Mouse (Mus musculus): ENCODE data around the gene Mfng. TPM values are rescaled to one million over a fixed set of nuclear protein-coding genes. Genes with fewer than 3 reads are reported as not detected.

Mfng gene
- polyA plus RNA-seq (2012; fragmentation: generic; extraction: Trizol), result under 1 TPM in 1 of 2 experiments, not detected in 1; 0.02 TPM

DNA sequence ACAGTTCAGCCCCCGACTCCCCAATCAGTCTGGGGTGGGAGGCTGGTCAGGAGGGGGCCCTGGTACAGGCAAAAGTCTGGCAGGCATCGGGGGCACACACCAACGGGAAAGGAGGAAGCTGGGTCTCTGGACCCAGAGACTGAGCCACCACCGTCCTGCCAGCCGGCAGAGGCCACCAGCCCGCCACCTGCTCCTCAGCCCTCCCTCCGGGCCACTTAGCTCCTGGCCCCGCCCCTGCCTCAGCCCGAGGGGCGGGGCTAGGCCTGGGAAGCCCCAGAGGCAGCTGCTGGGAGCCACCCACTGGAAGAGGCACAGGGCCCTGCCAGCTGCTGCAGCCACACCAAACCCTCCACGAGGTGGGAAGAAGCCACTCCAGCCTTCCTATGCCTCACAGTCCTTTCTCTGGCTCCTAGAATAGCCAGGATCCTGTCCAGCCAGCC is at the start of gene Mfng:
Gene Mfng (minus strand): TSS at position 186 of the 440 bp plus-strand sequence.

DNA sequence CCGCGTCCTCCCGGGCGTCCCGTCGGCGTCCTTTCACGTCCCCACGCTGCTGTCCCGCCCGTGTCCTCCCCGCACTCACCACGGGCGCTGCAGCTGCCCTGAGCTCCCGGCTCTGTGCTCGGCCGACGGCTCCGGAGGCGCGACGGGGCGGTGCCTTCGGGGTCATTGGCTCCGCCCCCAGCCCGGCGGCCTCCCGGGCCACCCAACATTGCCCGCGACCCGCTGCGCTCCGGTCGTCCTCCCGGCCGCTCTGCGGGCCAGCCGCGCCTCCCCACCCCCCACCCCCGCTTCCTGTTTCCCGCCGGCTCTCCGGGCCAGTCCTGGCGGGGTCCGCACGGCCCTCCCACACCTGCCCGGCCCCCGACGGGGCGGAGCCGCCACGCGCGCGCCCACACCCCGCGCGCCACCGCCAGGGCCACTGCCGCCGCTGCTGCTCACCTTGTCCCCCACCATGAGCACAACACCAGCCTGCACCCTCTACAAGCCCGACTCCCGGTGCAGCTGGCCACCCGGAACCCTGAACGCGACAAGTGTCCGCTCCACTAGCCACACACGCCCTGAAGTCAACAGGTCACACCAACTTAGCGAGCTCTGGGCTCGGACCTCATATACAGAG is 29.6 kb upstream of the Mfng start, which contains the start of gene Card10:
Gene Card10 (minus strand): TSS at position 267 of the 616 bp plus-strand sequence.

DNA sequence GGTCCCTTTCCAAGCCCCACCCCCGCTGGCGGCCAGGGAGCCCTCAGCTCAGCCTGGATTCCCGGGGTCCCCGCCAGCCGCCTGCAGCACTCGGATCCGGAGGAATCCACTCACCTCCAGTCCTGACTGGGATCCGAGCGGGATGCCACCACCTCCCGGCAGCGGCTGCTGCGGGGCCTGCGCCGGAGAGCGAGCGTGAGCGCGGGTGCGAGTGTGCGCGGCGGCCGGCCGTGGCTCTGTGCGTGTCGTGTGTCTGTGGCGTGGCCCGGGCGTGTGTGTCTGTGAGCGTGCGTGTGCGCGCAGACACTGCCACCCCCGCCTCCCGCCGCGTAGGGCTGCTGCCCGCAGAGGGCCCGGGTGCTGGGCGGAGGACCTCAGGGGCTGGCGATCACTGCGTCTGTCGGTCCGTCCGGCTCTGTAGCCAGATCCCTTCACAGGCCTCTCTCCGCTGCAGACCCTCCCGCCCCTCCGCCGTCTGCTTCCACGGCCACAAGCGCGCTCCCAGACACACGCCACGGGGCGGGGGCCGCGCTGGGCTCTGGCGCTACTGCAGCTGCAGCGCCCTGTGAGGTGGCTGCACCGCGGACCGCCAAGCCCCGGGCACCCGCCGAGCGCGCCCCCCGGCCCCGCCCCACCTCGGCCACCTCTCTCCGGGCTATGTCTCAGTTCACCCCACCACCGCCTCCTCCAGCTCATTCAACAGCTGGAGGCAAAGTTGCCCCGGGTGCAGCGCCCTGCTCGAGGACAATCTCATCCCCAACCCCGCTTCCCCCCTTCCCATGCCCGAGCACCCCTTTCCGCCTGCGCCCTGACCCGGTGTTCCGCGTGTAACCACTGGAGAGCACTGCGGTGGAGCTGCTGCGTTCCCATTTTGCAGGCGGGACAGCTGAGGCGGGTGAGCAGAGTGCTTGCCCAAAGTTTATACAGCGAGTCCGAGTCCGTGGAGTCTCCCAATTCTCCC is 54.7 kb downstream of the Mfng start, which contains the start of gene Elfn2:
Gene Elfn2 (minus strand): TSS at position 482 of the 961 bp plus-strand sequence.

Other genes starting within 250 kb of the Mfng start
- 100 to 1,000 TPM in 1 of 2 experiments, 10 to 100 TPM in 1; 12.4 to 130 TPM for gene C1qtnf6, start 242.1 kb downstream of the Mfng start, polyA plus RNA-seq (2012; fragmentation: generic; extraction: Trizol)
- under 1 TPM in 1 of 2 experiments, not detected in 1; 0.01 TPM for gene Sstr3, start 228.8 kb downstream of the Mfng start, polyA plus RNA-seq (2012; fragmentation: generic; extraction: Trizol)
- not detected for gene Rac2, start 200.7 kb downstream of the Mfng start, polyA plus RNA-seq (2012; fragmentation: generic; extraction: Trizol)
- gene Cyth4, start 176.4 kb downstream of the Mfng start, polyA plus RNA-seq (2012; fragmentation: generic; extraction: Trizol), result under 1 TPM; 0.21 to 0.48 TPM
- gene Elfn2, start 54.7 kb downstream of the Mfng start, polyA plus RNA-seq (2012; fragmentation: generic; extraction: Trizol), result under 1 TPM; 0.02 TPM
- under 1 TPM; 0.21 to 0.37 TPM for gene Card10, start 29.6 kb upstream of the Mfng start, polyA plus RNA-seq (2012; fragmentation: generic; extraction: Trizol)
- 100 to 1,000 TPM in 1 of 2 experiments, 10 to 100 TPM in 1; 31.8 to 120 TPM for gene Cdc42ep1, start 69.1 kb upstream of the Mfng start, polyA plus RNA-seq (2012; fragmentation: generic; extraction: Trizol)
- 10 to 100 TPM in 1 of 2 experiments, 1 to 10 TPM in 1; 1.3 to 43.8 TPM for gene Lgals2, start 82.1 kb upstream of the Mfng start, polyA plus RNA-seq (2012; fragmentation: generic; extraction: Trizol)
- gene Gga1, start 103.7 kb upstream of the Mfng start, polyA plus RNA-seq (2012; fragmentation: generic; extraction: Trizol), result 10 to 100 TPM; 60.0 to 88.8 TPM
- under 1 TPM; 0.06 to 0.17 TPM for gene Gm49510, start 126.2 kb upstream of the Mfng start, polyA plus RNA-seq (2012; fragmentation: generic; extraction: Trizol)
- 10 to 100 TPM; 21.2 to 57.1 TPM for gene Sh3bp1, start 126.3 kb upstream of the Mfng start, polyA plus RNA-seq (2012; fragmentation: generic; extraction: Trizol)
- 10 to 100 TPM; 12.1 to 16.9 TPM for gene Pdxp, start 140.4 kb upstream of the Mfng start, polyA plus RNA-seq (2012; fragmentation: generic; extraction: Trizol)
- gene Lgals1, start 153.2 kb upstream of the Mfng start, polyA plus RNA-seq (2012; fragmentation: generic; extraction: Trizol), result over 10,000 TPM; 13,335 to 36,255 TPM
- 100 to 1,000 TPM; 115 to 191 TPM for gene Nol12, start 161.5 kb upstream of the Mfng start, polyA plus RNA-seq (2012; fragmentation: generic; extraction: Trizol)
- gene Triobp, start 174.2 kb upstream of the Mfng start, polyA plus RNA-seq (2012; fragmentation: generic; extraction: Trizol), result 100 to 1,000 TPM in 1 of 2 experiments, 10 to 100 TPM in 1; 52.2 to 216 TPM